Mouse (Mus musculus) Muller cell, postnatal 12 days (primary cell): Measurements from ENCODE around the gene Lmbrd1.
"Not testable (repeated sequence)": the region's sequence is repeated elsewhere in the genome, so short reads cannot be mapped to it uniquely, and the experiment has no call there.

Source experiments
- DNase-seq: peaks from one replicate; pipeline ENCODE4 v3.0.0-alpha.2; 2015; ENCODE audit errors: inconsistent ontology term

Lmbrd1 gene

GRCm38 (mm10) chr1:24678205-24678917, at the start of gene Lmbrd1:
TSS of gene Lmbrd1 (plus strand) at chr1:24678630.
- DNase-seq = peak; percentile 95

DNA sequence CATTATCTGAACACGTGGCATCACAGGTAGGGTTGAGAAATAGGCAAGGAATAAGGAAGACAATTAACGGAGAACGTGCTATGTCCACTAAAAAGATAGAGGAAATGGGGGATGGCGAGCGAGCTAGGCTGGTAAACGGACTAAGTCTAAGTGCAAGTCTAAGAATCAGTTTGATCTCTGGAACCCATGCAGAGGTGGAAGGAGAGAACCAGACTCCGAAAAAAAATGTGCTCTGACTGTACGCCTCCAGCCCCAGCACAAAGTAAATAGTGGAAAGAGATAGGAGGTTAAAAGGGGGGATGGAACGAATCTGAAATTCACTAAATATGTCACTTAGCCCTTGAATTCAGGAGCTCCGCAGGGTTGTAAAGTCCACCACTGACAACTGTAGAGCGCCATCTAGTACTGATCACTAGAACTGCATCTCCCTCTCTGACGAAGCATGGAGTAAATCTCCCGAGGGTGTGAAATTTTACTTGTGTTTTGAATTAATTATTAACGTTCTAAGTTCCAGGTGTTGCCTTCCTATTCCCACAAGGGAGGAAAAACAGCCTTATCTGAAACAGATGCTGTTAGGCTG, 44.8 kb upstream of the Lmbrd1 start:
- peak; percentile 11 for DNase-seq

DNA sequence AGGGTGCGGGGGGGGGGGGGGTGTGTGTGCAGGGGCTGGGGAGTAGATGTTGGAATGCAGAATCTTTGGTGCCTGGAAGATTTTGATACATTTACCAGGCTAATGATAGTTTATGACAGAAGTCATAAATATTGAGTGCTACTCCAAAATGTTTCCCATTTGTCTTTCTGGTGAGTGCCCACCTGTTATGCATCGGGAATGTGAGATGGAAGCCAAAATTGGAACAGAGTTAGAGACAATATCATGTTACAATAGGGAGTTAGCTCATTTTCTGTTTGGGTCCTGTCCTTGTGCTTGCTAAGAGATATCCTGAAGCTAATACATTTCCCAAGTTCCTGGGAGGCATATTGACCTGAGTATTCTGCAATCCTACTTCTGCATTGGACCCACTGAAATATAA, 28.3 kb upstream of the Lmbrd1 start:
- no peak for DNase-seq

- DNase-seq = no peak
Observed at GRCm38 (mm10) chr1:24659914-24660313, 18.5 kb upstream of the Lmbrd1 start.

DNA sequence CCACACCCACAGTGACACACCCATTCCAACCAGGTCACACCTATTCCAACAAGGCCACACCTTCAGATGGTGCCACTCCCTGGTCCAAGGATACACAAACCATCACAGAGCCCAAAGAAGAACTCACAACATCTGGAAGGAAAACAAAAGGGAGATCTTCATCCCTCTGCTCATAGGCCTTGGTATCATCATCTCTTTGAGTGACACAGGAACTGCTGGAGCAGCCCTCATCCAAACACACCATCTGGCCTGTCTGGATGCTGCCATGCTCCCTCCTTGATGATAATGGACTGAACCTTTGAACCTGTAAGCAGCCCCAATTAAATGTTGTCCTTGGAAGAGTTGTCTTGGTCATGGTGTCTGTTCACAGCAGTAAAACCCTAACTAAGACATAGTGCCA, 17.8 kb upstream of the Lmbrd1 start:
- not testable (repeated sequence) for DNase-seq

- no peak for DNase-seq
Observed at GRCm38 (mm10) chr1:24661551-24661950, 16.9 kb upstream of the Lmbrd1 start.

- no peak for DNase-seq
Observed at GRCm38 (mm10) chr1:24664158-24664557, 14.3 kb upstream of the Lmbrd1 start.

GRCm38 (mm10) chr1:24673231-24673630, 5.2 kb upstream of the Lmbrd1 start:
- DNase-seq = no peak

DNA sequence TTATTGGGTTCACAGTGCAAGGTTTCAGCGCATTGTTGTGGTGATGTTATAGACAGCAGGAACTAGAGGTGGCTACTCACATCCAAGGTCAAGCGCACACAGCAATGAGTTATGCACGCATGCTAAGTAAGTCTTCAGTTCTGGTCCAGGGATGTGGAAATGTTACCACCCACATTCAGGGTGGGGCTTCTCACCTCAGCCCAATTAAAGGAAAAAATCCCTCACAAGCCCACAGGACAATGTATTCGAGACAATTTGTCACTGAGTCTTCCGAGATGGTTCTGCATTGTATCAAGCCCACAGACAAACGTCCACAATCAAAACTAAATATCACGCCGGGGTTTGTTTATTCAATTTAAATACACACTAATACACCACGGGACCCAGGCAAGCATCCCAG, 724 bp upstream of the Lmbrd1 start:
- no peak for DNase-seq

DNA sequence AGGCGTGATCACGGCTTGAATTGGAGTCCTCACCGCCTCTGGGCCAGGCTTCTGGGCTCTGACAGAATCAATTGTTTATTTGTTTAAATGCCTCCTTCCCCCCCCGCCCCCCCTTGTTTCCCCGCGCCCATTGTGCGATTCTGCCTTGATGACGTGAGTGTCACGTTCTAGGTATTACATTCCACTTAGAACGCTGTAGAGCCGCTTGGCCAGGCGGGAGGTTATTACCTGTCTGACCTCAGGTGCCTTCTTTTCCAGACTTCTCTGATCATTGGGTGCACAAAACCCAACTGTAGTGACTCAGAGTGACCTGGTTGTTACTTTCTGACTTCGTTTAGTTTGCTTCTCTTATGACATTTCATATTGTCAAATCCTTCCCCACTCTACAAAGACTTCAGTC, 641 bp downstream of the Lmbrd1 start:
- DNase-seq = no peak

- no peak for DNase-seq
Observed at GRCm38 (mm10) chr1:24680991-24681390, 2.6 kb downstream of the Lmbrd1 start.

- no peak for DNase-seq
Observed at GRCm38 (mm10) chr1:24681946-24682345, 3.5 kb downstream of the Lmbrd1 start.

DNA sequence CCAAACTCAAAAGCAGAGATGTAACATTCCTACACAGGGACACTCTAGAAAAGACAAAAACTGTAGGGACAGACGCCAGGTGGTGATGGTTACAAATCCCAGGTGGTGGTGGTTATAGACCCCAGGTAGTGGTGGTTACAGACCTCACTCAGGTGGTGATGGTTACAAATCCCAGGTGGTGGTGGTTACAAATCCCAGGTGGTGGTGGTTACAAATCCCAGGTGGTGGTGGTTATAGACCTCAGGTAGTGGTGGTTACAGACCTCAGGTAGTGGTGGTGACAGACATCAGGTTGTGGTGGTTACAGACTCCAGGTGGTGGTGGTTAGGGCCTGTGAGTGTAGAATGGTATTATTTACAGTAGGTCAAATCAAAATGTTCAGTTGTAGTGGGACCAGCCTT, 5.5 kb downstream of the Lmbrd1 start:
- DNase-seq = no peak

DNA sequence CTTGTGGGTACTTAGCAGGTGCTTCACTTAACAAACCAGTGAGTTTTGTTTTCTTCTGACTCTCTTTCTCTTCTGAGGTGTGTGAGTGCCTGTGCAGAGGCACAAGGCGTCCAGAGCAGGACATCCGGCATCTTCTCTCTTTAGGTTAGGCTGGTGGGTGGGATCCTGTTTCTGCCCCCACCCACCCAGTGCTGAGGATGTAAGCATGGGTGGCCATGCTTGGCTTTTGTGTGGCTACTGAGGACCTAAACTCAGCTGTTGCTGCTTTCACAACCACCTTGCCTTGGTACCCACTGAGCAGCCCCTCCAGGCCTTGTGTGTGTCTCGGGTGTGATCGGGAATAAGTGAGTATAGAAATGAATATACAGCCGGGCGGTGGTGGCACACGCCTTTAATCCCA, 7.2 kb downstream of the Lmbrd1 start:
- DNase-seq = no peak

DNA sequence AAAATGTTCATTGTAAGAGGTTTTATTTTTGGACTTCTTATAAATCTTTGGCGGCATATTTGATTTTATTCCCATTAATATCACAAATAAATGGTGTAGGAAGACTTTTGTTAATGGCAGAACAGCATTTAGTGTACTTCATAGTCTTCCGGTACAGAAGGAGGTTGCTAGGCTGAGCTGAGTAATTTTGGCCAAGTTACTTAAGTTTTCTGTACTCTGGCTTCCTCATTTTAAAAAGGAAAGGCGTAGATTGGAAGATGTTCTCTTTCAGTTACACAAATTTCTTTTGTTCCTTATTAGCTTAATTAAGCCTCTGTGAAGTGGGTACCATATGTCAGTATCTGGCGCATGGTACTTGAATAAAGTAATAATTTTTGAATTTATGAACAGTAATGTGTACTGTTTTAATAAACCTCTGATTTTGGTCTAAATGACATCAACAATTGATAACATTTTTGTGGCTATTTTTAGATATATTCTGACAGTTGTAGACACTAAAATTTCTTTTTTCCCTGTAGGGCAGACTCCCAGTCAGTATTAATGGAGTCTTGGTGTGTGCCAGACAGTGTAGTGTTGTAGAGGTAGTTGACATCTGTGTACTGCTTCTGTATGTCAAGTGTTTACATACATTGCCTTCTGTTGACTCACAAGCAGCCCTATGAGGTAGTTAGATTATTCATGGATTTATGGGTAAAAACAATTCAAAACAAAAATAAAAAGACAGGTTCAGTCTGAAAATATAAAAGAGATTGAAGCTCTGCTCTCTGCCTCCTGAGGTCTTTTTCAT, 8.0 kb downstream of the Lmbrd1 start:
- DNase-seq = no peak

GRCm38 (mm10) chr1:24697677-24698076, 19.2 kb downstream of the Lmbrd1 start:
- DNase-seq = no peak

DNA sequence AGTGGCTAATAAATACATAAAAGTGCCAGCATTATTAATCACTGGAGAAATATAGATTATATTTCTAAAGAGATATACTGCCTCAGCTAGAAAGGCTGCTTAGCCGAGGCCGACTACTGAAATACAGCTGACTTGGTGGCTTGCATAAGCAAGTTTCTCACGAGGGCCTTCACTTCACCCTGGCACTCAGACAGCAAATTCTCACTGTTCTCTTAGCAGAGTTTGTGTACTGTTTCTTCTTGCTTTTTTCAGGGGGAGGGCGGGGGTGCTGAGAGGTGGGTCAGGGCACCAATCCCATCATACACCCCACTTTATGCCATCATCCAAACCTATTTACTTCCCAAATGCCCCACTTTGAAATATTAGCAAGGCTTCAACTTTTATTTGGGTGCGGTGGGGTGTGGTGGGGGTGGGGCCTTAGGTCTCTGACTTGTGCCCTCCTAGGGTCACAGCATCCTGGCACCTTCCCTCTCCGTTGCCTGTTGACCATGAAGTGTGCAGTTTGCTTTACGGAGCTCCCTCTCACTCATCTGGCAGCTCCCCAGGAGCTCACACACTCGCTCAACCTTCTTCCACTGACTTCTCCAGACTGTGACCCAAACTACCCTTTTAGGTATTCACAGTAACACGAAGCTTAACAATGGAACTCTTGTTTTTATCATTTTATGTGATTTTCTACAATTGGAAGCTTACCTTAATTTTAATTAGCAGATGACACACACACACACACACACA, 19.9 kb downstream of the Lmbrd1 start:
- DNase-seq = no peak

- no peak for DNase-seq
Observed at GRCm38 (mm10) chr1:24699320-24699719, 20.9 kb downstream of the Lmbrd1 start.

- DNase-seq = no peak
Observed at GRCm38 (mm10) chr1:24700241-24700640, 21.8 kb downstream of the Lmbrd1 start.

GRCm38 (mm10) chr1:24703821-24704220, 25.4 kb downstream of the Lmbrd1 start:
- DNase-seq = no peak

DNA sequence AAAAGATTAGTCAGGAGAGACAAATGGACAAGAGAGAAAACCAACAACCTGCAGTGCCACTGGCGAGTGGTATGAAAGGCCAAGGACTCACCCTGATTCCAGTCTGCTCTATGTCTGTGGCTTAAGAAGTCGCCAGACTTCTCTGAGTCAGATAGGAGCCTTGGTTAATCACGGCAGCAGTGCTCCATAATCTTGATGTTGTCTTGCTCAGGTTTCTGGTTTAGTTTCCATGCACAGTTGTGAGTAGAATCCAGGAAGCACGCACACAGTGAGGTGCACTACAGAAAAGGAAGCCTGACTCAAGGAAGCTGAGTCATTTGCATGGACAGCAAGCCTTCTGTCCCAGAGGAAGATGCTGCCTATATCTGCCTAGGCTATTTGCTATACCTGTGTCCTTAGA, 37.9 kb downstream of the Lmbrd1 start:
- DNase-seq = no peak

DNA sequence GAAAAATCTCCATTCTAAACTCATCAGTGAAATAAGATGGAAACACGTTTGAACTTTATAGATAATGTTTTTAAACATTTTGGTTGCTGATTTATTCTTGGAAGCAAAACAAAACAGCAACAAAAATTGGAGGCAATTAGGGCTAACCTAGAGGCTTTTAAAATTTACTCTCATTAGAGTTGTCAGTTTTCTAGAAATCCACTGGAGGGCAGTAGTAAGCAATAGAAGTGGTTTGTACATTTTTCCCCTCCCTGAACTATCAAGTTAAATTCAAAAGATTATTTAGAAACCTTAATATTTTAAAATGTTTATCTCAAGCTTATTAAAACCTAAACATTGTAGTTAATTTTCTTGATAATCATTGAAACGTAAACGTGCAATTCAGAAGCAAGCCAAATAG, 41.2 kb downstream of the Lmbrd1 start:
- peak; percentile 14 for DNase-seq
